Mouse (Mus musculus): ENCODE results near the gene Fam71f2. TPM values are rescaled to one million over a fixed set of nuclear protein-coding genes. Genes with fewer than 3 reads are reported as not detected.

Gene Fam71f2
- polyA plus RNA-seq, 1 experiment from 2014 or later = 0.13 TPM

DNA sequence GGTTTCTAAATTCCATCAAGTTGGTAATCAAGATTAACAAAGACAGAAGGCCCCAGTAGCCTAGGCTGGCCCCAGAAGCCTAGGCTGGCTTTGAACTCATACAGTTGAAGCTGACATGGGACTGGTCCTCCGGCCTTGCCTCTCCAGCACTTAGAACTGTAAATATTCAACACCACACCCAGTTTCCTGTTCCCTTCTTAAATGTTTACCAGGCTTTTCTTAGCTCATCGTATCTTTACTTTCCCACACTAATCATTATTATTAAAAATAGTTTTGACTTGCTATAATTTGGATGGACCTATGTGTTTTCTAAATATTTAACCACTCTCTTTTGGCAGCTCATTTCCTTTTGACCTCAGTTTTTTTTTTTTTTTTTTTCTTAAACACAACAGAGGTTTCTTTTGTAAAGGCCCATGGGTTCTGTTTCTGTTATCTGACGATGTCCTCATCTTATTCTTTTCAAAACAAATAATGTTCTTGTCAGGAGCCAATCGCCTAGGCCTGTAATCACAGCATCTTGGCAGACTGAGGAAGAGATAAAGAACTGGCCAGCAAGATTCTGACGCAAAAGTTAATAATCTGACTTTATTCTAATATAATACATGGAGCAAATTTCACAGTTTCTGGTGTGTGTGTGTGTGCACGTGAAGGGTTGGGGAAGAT lies 10.3 kb upstream of the Fam71f2 start:
- Histone ChIP-seq H3K27ac (ENCODE audit: low read length) (no peak overlapping the region), H3K9me3 (ENCODE audit: control insufficient read depth, low read length) (no peaks in the 10 kb centered on the region), H3K4me3 (ENCODE audit: low read length) (no peak overlapping the region), H3K4me2 (ENCODE audit: low read depth, low read length) (no peak overlapping the region), H3K27me3 (replicated peaks; ENCODE audit: control insufficient read depth, insufficient read depth, low read length) (no peaks in the 10 kb centered on the region), H3K9ac (ENCODE audit: low read depth, low read length) (no peak overlapping the region), H3K4me1 (ENCODE audit: control insufficient read depth, insufficient read depth, low read length) (peaks cover 9% of the 10 kb centered on the region), H3K36me3 (ENCODE audit: control insufficient read depth, insufficient read depth, low read length) (no peaks in the 10 kb centered on the region)
- ATAC-seq = no peak
- 61% methylated on average over 6 of the region's 6 CpGs for WGBS

DNA sequence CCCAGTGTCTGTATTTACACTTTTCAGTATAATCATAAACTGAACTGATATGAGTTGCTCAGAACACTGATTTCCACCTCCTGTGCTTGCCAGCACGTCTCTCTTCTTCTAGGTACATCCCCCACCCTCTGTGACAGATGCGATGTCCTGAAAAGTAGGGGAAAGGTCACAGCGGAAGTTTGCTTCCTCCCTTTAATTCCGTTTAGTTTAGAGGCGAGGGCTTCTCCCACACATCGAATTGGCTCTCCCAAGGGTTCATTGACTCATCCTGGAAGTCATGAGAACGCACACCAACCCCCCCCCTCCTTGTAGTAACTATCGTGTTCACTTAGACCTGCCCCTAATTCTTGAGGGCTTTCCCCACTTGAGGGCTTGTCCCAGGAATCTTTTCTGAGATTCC lies 8.4 kb upstream of the Fam71f2 start:
- H3K9ac ChIP-seq (ENCODE audit: low read depth, low read length) = peak overlapping the region; percentile 34; the same call in 1 of the 2 replicates
- peak overlapping the region; percentile 20 for H3K4me3 ChIP-seq (ENCODE audit: low read length)
- 0 out of 2 replicates have a peak, but pooled peaks cover 3% of the 10 kb centered on the region for H3K36me3 ChIP-seq (ENCODE audit: control insufficient read depth, insufficient read depth, low read length)
- peaks cover 9% of the 10 kb centered on the region for H3K4me1 ChIP-seq (ENCODE audit: control insufficient read depth, insufficient read depth, low read length)
- no peaks in the 10 kb centered on the region for H3K9me3 ChIP-seq (ENCODE audit: control insufficient read depth, low read length)
- ATAC-seq = peak; percentile 54
- H3K27me3 ChIP-seq (replicated peaks; ENCODE audit: control insufficient read depth, insufficient read depth, low read length) = no peaks in the 10 kb centered on the region
- whole genome bisulfite sequencing = 4% methylated on average over 8 of the region's 8 CpGs
- peak overlapping the region; percentile 34 for H3K27ac ChIP-seq (ENCODE audit: low read length)
- H3K4me2 ChIP-seq (ENCODE audit: low read depth, low read length) = peak overlapping the region; percentile 51

DNA sequence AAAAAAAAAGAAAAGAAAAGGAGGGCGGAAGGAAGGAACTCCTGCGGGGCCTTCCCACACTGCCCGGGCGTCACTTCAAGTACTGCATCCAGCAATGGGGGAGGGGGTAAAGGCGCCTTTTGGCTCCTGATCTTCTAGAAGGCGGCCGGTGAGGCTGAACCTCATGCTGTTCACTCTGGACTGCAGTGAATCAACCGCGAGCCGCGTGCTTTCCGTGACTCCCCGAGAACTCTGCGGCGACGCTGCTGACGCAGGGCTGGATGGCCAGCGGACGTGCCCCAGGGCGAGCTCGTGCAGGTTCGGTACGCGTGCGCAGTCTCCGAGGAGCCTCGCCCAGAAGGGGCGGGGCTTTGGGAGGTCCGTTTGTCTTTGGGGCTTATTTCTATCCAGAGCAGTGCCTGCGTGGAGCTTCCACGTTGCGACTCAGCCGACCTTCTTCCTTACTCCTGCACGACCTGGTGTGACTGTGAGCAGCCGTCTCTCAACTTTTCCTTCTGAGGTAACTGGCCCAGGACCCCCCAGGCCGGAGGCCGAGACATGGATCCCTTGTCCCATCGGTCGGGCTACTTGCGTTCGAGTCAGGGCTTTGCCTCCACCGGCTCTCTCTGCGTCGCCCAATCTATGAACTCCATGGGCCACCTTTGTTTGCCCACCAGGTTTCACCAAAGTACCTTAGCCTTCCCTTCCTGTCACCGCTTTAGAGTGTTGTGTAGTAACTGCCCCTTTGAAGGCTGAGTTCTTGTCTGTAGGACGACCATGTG lies 6.9 kb upstream of the Fam71f2 start, which contains the start of gene Hilpda:
TSS of gene Hilpda (plus strand) at position 177 of the 761 bp plus-strand sequence.
- Histone ChIP-seq H3K9ac (ENCODE audit: low read depth, low read length) (peak within 1 kb of the TSS; percentile 82), H3K4me2 (ENCODE audit: low read depth, low read length) (peak within 1 kb of the TSS; percentile 68), H3K9me3 (ENCODE audit: control insufficient read depth, low read length) (no peaks in the 10 kb centered on the region), H3K27ac (ENCODE audit: low read length) (peak within 1 kb of the TSS; percentile 90), H3K36me3 (ENCODE audit: control insufficient read depth, insufficient read depth, low read length) (0 out of 2 replicates have a peak, but pooled peaks cover 3% of the 10 kb centered on the region), H3K27me3 (replicated peaks; ENCODE audit: control insufficient read depth, insufficient read depth, low read length) (no peaks in the 10 kb centered on the region), H3K4me1 (ENCODE audit: control insufficient read depth, insufficient read depth, low read length) (peaks cover 9% of the 10 kb centered on the region), H3K4me3 (ENCODE audit: low read length) (peak within 1 kb of the TSS; percentile 70)
- ATAC-seq = peak; percentile 97
- WGBS = under 1% methylated on average over 46 of the region's 46 CpGs

DNA sequence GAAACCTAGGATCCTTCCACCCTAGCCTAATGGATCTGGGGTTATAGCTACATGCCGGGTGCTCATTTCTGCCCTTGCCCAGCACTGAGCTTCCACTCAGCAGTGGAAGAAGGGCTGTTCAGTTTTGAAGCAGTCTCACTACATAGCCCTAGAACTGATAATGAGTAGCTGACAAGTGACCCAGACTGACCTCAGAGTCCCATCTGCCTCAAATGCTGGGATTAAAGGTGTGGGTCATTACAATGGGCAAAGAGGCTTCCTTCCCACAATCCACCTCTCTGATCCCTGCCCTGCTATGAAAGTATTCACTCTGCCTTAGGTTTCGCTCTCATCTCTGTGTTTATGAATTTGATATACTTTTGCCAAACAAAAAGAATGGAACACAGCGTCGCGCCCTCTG lies 2.6 kb upstream of the Fam71f2 start:
- ATAC-seq = no peak
- H3K36me3 ChIP-seq (ENCODE audit: control insufficient read depth, insufficient read depth, low read length) = 0 out of 2 replicates have a peak, but pooled peaks cover 3% of the 10 kb centered on the region
- no peaks in the 10 kb centered on the region for H3K9me3 ChIP-seq (ENCODE audit: control insufficient read depth, low read length)
- no peak overlapping the region for H3K4me3 ChIP-seq (ENCODE audit: low read length)
- H3K27ac ChIP-seq (ENCODE audit: low read length) = no peak overlapping the region
- H3K4me1 ChIP-seq (ENCODE audit: control insufficient read depth, insufficient read depth, low read length) = peaks cover 3% of the 10 kb centered on the region
- no peak overlapping the region for H3K9ac ChIP-seq (ENCODE audit: low read depth, low read length)
- no peaks in the 10 kb centered on the region for H3K27me3 ChIP-seq (replicated peaks; ENCODE audit: control insufficient read depth, insufficient read depth, low read length)
- WGBS = 80% methylated on average over 5 of the region's 5 CpGs
- H3K4me2 ChIP-seq (ENCODE audit: low read depth, low read length) = no peak overlapping the region

DNA sequence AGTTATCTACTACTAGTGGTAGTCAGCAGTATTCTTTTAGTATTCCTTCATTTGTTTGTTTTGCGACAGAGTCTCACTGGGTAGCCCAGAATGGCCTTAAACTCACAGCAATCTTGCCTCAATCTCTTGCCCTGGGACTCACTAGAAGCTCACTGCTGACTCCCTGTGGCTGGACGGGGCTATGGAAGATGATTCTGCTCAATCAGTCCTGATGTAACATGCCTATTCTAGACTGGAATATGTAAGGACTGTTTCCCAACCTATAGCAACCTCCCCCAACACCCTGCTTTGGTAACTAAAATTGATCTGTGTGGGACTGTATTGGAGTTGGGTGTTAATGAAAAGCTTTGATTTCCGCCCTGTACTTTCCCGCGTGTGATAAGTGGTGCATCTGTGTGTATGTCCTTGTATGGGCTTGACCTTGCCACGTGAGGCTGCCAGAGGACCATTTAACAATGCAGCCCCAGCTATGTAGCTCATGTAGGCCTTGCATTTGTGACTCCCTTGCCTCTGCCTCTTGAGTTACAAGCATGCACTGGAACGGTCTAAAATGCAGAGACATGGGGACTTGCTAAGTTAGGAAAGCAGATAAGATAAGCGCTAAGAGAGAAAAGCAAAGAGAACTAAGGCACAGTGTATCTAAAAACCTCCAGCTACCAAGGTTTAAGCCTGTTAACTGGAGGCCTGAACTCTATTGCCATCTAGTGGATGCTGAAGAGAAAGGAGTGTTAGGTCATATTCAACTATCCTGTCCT lies 703 bp upstream of the Fam71f2 start:
- Histone ChIP-seq H3K4me3 (ENCODE audit: low read length) (no peak overlapping the region), H3K9me3 (ENCODE audit: control insufficient read depth, low read length) (no peaks in the 10 kb centered on the region), H3K27me3 (replicated peaks; ENCODE audit: control insufficient read depth, insufficient read depth, low read length) (no peaks in the 10 kb centered on the region), H3K4me1 (ENCODE audit: control insufficient read depth, insufficient read depth, low read length) (no peaks in the 10 kb centered on the region), H3K36me3 (ENCODE audit: control insufficient read depth, insufficient read depth, low read length) (0 out of 2 replicates have a peak, but pooled peaks cover 3% of the 10 kb centered on the region), H3K4me2 (ENCODE audit: low read depth, low read length) (no peak overlapping the region), H3K9ac (ENCODE audit: low read depth, low read length) (no peak overlapping the region), H3K27ac (ENCODE audit: low read length) (no peak overlapping the region; the same call in 1 of the 2 replicates)
- peak; percentile 65 for ATAC-seq
- 27% methylated on average over 8 of the region's 8 CpGs for WGBS

DNA sequence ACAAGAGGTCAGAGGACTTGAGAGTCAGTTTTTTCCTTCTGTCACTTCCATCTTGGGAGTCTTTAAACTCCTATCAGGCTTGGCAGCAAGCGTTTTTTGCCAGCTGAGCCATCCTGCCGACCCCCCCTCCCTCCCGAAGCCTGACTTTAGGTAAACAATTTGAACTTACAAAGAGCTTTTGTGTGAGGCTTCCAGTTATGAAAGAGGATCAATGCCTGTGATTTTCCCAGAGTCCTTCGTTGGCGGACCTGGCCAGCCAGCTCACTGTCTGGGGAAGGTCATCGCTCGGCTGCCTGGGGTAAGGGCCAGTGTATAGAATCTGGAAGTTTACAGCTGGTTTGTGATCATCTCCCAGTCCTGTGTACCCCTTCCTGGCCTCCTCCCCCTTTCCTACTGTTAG lies 1.3 kb downstream of the Fam71f2 start:
- H3K27ac ChIP-seq (ENCODE audit: low read length) = no peak overlapping the region
- H3K9me3 ChIP-seq (ENCODE audit: control insufficient read depth, low read length) = no peaks in the 10 kb centered on the region
- H3K9ac ChIP-seq (ENCODE audit: low read depth, low read length) = no peak overlapping the region
- ATAC-seq = no peak
- no peaks in the 10 kb centered on the region for H3K4me1 ChIP-seq (ENCODE audit: control insufficient read depth, insufficient read depth, low read length)
- no peaks in the 10 kb centered on the region for H3K27me3 ChIP-seq (replicated peaks; ENCODE audit: control insufficient read depth, insufficient read depth, low read length)
- H3K4me2 ChIP-seq (ENCODE audit: low read depth, low read length) = no peak overlapping the region
- no peaks in the 10 kb centered on the region for H3K36me3 ChIP-seq (ENCODE audit: control insufficient read depth, insufficient read depth, low read length)
- whole genome bisulfite sequencing = 41% methylated on average over 7 of the region's 7 CpGs
- no peak overlapping the region for H3K4me3 ChIP-seq (ENCODE audit: low read length)

DNA sequence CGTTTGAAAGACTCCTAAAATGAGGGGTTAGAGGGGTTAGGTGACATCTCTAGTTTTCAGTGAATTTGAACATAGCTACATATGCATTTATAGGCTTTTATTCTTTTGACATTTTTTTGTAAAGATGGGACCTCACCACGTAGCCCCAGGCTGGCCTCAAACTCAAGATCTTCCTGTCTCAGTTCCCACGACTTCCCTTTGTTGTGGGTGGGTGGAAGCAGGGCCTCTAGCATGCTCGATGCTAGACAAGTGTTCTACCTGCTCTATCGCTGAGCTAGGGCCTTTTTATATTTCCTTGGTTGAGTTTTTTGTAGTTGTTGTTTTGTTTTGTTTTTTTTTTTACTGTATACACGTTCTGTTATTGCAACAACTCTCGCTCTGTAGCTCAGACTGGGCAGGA lies 7.5 kb downstream of the Fam71f2 start:
- no peaks in the 10 kb centered on the region for H3K27me3 ChIP-seq (replicated peaks; ENCODE audit: control insufficient read depth, insufficient read depth, low read length)
- H3K36me3 ChIP-seq (ENCODE audit: control insufficient read depth, insufficient read depth, low read length) = no peaks in the 10 kb centered on the region; the same call in 1 of the 2 replicates
- no peak overlapping the region for H3K4me3 ChIP-seq (ENCODE audit: low read length)
- WGBS = 73% methylated on average over 7 of the region's 7 CpGs
- ATAC-seq = no peak
- no peak overlapping the region for H3K27ac ChIP-seq (ENCODE audit: low read length)
- no peak overlapping the region for H3K9ac ChIP-seq (ENCODE audit: low read depth, low read length)
- H3K4me1 ChIP-seq (ENCODE audit: control insufficient read depth, insufficient read depth, low read length) = no peaks in the 10 kb centered on the region
- no peak overlapping the region for H3K4me2 ChIP-seq (ENCODE audit: low read depth, low read length)
- no peaks in the 10 kb centered on the region for H3K9me3 ChIP-seq (ENCODE audit: control insufficient read depth, low read length)

DNA sequence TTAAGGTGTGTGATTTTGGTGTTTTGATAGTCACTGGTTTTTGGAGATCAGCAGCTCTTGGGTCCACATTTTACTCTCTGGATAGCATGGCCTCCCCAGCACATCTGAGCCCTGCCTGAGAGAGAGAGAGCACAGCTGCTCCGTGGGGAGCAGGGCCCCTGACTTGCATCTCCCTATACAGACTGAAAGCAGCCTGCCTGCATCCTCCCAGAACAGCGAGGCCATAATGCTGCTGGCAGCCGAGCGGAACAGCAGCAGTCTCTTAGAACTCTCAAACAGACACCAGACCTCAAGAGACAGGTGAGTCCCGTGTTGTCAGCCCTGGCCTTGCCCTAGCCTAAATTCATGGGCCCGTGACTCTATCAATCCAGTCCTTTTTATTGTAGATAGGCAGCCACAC lies 8.1 kb downstream of the Fam71f2 start:
- WGBS = 45% methylated on average over 6 of the region's 6 CpGs
- H3K27ac ChIP-seq (ENCODE audit: low read length) = no peak overlapping the region
- H3K9me3 ChIP-seq (ENCODE audit: control insufficient read depth, low read length) = no peaks in the 10 kb centered on the region
- H3K4me3 ChIP-seq (ENCODE audit: low read length) = no peak overlapping the region
- ATAC-seq = no peak
- H3K36me3 ChIP-seq (ENCODE audit: control insufficient read depth, insufficient read depth, low read length) = no peaks in the 10 kb centered on the region; the same call in 1 of the 2 replicates
- H3K27me3 ChIP-seq (replicated peaks; ENCODE audit: control insufficient read depth, insufficient read depth, low read length) = no peaks in the 10 kb centered on the region
- H3K9ac ChIP-seq (ENCODE audit: low read depth, low read length) = no peak overlapping the region
- no peak overlapping the region for H3K4me2 ChIP-seq (ENCODE audit: low read depth, low read length)
- no peaks in the 10 kb centered on the region for H3K4me1 ChIP-seq (ENCODE audit: control insufficient read depth, insufficient read depth, low read length)

DNA sequence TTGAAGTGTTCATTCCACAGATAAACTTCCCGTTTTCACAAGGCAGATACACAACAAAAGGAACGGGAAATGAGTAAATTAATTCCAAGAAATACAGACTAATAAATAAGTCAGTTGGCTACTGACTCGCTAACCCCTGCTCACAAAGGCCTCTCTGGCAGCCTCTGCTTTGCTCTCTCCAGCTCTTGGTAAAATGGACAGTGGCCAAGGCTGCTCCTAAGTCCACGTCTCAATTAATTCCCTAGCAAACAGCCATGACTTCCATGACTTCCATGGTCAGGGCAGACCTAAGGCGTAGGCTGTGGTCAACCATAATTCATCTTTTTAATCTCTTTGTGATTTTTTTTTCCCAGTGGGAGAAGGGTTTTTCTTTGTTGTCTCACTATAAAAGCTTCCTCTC lies 8.6 kb downstream of the Fam71f2 start:
- no peak overlapping the region for H3K9ac ChIP-seq (ENCODE audit: low read depth, low read length)
- no peaks in the 10 kb centered on the region for H3K27me3 ChIP-seq (replicated peaks; ENCODE audit: control insufficient read depth, insufficient read depth, low read length)
- no peaks in the 10 kb centered on the region; the same call in 1 of the 2 replicates for H3K36me3 ChIP-seq (ENCODE audit: control insufficient read depth, insufficient read depth, low read length)
- 65% methylated on average over 5 of the region's 5 CpGs for WGBS
- H3K4me1 ChIP-seq (ENCODE audit: control insufficient read depth, insufficient read depth, low read length) = no peaks in the 10 kb centered on the region
- no peak overlapping the region for H3K4me2 ChIP-seq (ENCODE audit: low read depth, low read length)
- no peak for ATAC-seq
- no peaks in the 10 kb centered on the region for H3K9me3 ChIP-seq (ENCODE audit: control insufficient read depth, low read length)
- no peak overlapping the region for H3K4me3 ChIP-seq (ENCODE audit: low read length)
- H3K27ac ChIP-seq (ENCODE audit: low read length) = no peak overlapping the region

Measured in intestine, embryonic 16.5 days (tissue).